Mouse (Mus musculus): ENCODE measurements around the gene Psap. TPM values are rescaled to one million over a fixed set of nuclear protein-coding genes. Genes with fewer than 3 reads are reported as not detected.

Psap gene
- polyA plus RNA-seq (2017; shearing (Covaris generic)) = 413 TPM

GRCm38 (mm10) chr10:60277207-60278005 is at the start of gene Psap:
Gene Psap, plus strand, starts transcription at chr10:60277627.

DNA sequence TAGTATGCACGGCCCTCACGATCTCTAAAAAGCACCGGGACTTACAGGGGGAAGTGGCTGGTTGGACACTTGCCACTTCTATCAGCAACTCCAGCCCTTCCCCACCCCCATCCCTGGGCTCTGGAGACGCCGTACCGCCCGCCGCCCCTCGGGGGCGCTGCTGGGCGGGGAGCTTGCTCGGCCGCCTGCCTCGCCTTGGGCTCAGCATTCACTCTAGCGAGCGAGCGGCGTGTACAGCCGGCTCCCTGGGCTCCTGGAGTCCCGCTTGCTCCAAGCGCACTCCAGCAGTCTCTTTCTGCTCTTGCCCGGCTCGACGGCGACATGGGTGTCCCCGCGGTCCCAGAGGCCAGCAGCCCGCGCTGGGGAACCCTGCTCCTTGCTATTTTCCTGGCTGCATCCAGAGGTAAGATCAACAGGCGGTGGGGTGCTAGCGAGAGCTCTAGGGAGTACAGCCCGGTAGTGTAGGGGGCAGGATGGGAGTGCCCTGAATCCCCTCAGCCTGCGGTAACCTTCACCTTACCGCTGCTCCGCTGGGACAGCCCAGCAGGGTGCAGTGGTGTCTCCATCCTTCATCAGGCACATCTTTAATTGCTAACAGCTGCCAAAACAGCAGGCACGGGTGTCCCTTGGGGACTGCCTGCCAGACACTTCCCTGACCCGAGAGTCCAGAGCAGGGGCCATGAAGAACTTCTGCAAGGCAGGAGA is 69.4 kb downstream of the Psap start, which contains the start of gene Vsir:
Gene Vsir (plus strand): TSS at position 151 of the 705 bp plus-strand sequence.

Other genes with a start within 250 kb of the Psap start
- 4.6 TPM for gene Spock2, start 171.4 kb upstream of the Psap start, polyA plus RNA-seq (2017; shearing (Covaris generic))
- gene Chst3, start 58.4 kb upstream of the Psap start, polyA plus RNA-seq (2017; shearing (Covaris generic)) = 0.31 TPM
- 217 TPM for gene Vsir, start 69.2 kb downstream of the Psap start, polyA plus RNA-seq (2017; shearing (Covaris generic))
- gene Gm17455, start 122.1 kb downstream of the Psap start, polyA plus RNA-seq (2017; shearing (Covaris generic)) = 3.0 TPM

All from CD4-positive, CD25-positive, alpha-beta regulatory T cell (primary cell).